Mouse (Mus musculus) B cell, adult 67 days (primary cell): ENCODE results near the gene Wdr45. TPM values are rescaled to one million over a fixed set of nuclear protein-coding genes. Genes with fewer than 3 reads are reported as not detected.

ENCODE experiments used
- total RNA-seq, 2 experiments: library from RNA; stranded (reverse); gene quantifications; 4 replicates each; pipeline ENCODE4 v1.2.4; 2023

Gene Wdr45
- total RNA-seq: 10 to 100 TPM; 70.0 to 71.3 TPM

DNA sequence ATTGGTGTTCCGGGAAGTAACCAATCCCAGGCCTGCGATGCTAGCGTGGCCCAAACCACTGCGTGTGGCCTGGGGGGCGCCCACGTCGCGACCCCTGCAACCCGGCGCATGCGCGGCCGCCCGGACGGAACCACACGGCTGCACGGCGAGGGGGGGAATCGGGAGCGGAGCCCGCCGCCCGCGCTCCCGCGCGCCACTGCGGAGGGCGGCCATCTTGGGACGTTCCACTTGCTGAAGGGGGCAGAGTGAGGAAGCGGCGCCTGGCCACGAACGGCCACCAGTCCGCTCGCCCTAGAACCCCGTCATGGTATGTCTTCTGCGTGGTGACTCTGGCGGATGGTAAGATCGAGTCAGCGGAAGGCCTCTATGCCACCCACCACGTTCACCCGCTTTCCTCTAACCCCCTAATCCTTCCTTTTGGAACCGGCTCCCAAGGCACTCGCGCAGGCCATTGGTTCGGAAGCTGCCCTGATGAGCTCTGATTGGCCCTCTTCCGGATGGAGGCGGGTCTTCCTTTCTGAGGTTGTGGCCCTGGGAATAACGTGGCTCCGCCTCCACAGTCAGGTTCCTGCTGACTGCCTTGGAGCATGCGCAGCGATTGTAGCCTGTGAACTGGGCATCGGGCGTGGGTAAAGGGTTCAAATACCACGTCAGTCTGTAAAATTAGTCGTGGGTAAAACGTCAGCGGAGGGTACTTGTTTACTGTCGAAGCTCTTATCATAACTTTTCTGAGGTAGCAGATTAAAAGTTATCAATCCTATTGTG lies at the start of gene Wdr45:
TSS of gene Wdr45 (plus strand) at position 199 of the 765 bp plus-strand sequence.

DNA sequence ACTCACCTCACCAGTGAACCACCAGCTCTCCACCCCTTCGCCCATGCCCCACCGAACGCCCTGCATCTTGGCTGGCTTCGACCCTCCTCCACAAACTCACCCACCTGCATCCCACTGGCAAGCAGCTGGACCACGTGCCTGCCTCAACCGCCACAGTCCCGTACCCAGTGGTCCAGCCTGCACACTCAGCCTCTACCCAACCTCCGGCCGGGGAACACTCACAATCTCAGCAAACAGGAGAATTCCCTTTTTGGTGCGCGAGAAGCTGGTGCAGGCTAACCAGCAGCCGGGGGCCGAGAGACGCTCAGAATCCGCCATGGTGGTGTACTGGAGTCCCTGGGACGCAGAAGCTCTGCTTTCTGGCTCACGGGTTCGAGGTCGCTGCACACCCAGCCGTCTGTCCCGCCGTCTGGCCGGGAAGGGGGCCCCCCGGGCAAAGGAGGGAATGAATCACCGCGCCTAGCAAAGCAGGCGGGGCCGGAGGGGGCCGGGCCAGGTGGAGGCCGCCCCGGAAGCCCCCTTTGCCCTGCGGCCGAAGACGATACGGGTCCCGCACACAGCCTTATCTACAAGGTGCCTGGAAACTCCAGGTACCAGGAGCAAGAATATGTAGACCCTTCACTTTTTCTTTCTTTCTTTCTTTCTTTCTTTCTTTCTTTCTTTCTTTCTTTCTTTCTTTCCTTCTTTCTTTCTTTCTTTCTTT lies 43.1 kb upstream of the Wdr45 start, which contains the start of gene Plp2:
TSS of gene Plp2 (minus strand) at position 470 of the 703 bp plus-strand sequence.

DNA sequence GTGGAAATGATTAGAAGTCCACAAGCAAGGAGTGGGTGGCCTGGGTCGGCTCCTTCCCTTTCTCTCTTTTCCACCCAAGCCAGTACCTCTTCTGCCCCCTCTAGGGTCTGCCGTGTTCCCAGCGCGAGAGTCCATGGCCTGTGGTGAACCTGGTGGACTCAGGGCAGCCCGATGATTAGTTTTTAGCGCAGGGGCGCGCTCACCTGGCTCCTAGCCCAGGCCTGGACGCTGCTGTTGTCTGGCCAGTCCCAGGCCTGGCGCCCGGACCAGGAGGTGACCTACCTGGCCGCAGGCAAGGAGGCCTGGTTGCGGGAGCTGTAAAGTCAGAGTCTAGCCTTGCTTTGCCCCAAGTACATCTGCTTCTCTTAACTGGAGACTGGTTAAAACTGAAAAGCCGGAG lies 33.3 kb upstream of the Wdr45 start, which contains the start of gene Magix:
TSS of gene Magix (minus strand) at position 388 of the 400 bp plus-strand sequence.

DNA sequence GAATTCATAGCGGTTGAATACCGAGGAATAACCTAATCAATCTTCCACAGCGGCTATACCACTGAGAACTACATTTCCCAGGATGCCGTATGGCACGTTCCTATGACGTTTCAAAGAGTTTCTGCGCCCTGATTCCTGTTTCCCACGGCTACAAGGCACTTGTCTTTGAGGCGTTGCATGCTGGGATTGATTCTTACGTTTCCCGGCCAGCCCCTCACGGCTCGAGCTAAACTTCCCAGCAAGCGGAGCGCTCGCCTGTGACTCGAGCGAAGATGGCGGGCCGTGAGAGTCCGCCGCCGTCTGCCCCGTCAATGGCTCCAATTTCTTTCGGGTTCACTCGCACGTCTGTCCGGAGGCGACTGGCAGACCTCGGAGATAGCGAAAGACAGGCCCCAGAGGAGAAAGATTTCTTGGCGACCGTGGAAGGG lies 17.2 kb upstream of the Wdr45 start, which contains the start of gene Gpkow:
TSS of gene Gpkow (plus strand) at position 178 of the 428 bp plus-strand sequence.

DNA sequence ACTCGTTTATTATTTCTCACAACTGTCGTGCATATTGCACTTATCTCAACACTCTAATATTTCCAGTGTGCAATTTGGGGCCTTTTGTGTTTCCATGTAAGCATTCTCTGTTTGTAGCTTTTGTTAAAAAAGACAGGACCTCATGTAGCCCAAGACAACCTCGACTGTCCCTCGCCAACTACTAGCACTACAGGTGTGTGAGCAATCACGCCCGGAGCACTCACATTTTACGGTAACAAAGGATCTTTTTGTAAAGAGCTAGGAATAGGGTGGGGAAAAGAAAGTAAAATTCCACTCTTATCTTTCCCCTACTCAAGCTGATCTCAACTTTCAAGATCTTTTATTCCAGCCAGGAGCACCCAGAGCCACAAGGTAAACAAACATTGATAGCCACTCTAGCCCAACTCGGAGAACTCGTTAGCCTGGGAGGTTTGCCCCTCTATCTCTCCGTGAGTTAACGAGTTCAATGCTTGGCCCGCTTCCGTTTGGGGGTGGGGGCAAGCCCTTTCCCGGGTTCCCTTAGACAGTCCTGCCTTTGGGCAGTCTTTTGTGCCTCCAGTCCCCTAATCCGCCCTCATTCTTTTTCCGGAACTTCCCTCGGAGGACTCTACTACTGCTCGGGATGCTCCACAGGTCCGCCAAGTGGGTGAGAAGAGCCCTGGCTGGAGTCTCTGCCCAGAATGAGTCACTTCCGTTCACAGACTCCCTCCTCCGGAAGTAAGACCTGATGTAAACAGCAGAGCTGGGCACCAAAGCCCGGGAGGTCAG lies 7.6 kb downstream of the Wdr45 start, which contains the start of gene Gm45208:
TSS of gene Gm45208 (plus strand) at position 732 of the 768 bp plus-strand sequence.

DNA sequence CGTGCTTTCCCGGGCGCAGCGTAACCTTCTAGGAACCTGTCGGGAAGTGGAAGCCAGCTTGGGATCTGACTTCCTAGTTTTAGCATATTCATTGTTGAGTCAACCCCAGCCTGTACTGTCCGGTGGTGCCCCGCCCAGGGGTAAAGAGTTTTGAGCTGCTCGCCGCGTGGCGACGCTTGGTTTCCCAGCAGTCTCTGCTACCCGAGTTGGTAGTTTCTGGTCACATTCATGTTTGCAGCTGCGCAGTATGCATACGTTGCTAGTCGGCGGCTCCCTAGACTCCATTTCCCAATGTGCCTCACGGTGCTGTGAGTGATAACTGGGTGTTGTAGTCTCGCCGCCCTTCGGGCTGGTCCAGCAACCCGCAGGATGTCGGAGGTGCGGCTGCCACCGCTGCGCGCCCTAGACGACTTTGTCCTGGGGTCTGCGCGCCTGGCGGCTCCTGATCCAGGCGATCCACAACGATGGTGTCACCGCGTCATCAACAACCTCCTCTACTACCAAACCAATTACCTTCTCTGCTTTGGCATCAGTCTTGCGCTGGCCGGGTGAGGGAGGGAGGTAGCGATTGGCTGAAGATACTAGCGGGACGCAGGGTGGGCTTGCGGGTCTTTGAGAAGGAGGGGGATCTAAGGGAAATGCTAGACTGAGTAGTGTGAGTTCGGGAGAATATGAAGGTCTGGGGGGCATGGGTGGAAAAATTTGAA lies 14.2 kb downstream of the Wdr45 start, which contains the start of gene Praf2:
TSS of gene Praf2 (plus strand) at position 225 of the 707 bp plus-strand sequence.

DNA sequence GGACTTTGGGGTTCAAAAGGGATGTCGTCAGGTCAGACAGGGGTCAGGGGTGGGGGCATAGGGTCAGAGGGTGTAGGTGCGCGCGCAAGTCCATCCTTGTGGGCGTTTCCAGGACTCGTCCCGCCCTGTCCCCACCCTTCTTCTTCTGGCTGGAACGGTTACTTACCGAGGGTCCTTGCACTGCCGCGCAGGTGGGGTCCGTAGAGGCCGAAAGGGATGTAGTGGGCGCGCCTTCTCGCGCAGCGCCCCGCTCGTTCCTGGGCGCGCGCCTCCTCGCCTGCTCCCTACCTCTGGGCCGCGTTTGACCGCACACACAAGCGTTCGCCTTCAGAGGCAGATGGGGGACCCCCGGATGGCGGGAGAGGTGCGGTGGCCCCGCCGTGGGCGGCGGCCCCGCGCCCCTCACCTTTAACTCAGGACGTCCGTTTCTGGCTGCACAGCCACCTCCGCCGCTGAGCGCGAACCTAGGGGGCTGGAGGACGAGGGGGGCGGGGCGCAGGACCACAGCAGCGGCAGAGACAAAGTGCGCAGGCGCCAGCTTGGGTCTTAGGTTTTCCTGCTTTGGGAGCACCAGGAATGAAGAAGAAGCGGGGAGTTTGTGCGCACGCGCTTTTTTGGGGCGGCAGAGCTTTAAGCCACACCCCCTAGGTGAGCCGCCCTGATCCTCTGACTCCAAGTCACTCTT lies 36.4 kb downstream of the Wdr45 start, which contains the start of gene Ccdc120:
TSS of gene Ccdc120 (minus strand) at position 474 of the 685 bp plus-strand sequence.

DNA sequence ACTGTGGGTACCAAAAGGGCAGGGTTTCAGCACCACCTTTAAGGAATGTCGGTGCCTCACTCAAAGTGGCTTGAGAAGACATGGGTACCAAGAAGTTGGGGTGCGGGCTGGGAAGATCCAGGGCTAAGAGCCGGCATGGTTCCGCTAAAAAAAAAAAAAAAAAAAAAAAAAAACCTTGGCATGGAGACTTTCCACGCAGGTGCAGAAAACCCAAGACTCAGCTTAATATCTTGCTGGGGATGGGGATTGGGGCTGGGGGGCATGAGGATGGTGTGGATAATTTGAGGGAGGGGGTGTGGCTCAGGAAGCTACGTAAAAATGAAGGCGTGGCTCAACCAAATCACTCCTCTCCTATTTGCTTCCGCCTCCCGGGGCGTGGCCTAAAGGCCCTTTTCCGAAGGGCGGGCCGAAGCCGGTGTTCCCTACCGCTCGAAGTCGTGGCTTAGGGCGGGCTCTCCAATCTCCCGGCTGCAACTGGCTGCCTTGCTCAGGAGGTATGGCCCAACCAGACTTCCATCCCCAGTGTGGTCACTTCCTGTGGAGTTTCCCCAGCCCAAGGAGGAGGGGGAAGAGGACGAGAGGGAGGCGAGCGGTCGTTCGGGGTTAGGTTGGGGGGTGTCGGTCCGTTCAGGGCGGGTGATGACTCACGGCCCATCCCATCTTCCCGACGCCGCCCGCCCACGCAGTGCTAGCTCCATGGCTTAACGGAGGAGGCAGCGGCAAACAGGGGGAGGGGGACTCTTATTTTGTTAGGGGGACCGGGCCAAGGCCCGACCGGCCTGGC lies 48.2 kb downstream of the Wdr45 start, which contains the start of gene Tfe3:
TSS of gene Tfe3 (plus strand) at position 424 of the 784 bp plus-strand sequence.

Other genes with a start within 250 kb of the Wdr45 start
- not detected for gene Foxp3, start 140.7 kb upstream of the Wdr45 start, total RNA-seq
- 1 to 10 TPM; 5.3 to 6.6 TPM for gene Ppp1r3f, start 140.1 kb upstream of the Wdr45 start, total RNA-seq
- gene Ccdc22, start 108.8 kb upstream of the Wdr45 start, total RNA-seq: 10 to 100 TPM; 19.4 to 23.0 TPM
- gene Cacna1f, start 107.2 kb upstream of the Wdr45 start, total RNA-seq: not detected
- gene Syp, start 75.9 kb upstream of the Wdr45 start, total RNA-seq: under 1 TPM; 0.55 to 0.56 TPM
- gene Prickle3, start 57.1 kb upstream of the Wdr45 start, total RNA-seq: 10 to 100 TPM; 34.3 to 35.7 TPM
- 100 to 1,000 TPM; 105 to 109 TPM for gene Plp2, start 42.9 kb upstream of the Wdr45 start, total RNA-seq
- not detected for gene Magix, start 33.1 kb upstream of the Wdr45 start, total RNA-seq
- gene Gpkow, start 17.2 kb upstream of the Wdr45 start, total RNA-seq: 10 to 100 TPM; 52.4 to 61.9 TPM
- gene Gm45208, start 7.9 kb downstream of the Wdr45 start, total RNA-seq: not detected
- gene Praf2, start 14.1 kb downstream of the Wdr45 start, total RNA-seq: 10 to 100 TPM; 13.6 to 14.4 TPM
- not detected for gene Ccdc120, start 36.6 kb downstream of the Wdr45 start, total RNA-seq
- gene Tfe3, start 48.2 kb downstream of the Wdr45 start, total RNA-seq: 10 to 100 TPM; 27.3 to 33.5 TPM
- gene Gripap1, start 75.4 kb downstream of the Wdr45 start, total RNA-seq: 100 to 1,000 TPM; 274 to 300 TPM
- gene Kcnd1, start 108.0 kb downstream of the Wdr45 start, total RNA-seq: 1 to 10 TPM in 1 of 2 experiments, under 1 TPM in 1; 0.59 to 2.3 TPM
- 100 to 1,000 TPM; 180 to 210 TPM for gene Otud5, start 127.0 kb downstream of the Wdr45 start, total RNA-seq
- gene Pim2, start 163.9 kb downstream of the Wdr45 start, total RNA-seq: 10 to 100 TPM; 35.7 to 59.2 TPM
- 10 to 100 TPM; 30.9 to 34.8 TPM for gene Slc35a2, start 169.7 kb downstream of the Wdr45 start, total RNA-seq
- 100 to 1,000 TPM; 121 to 128 TPM for gene Pqbp1, start 184.9 kb downstream of the Wdr45 start, total RNA-seq
- gene Timm17b, start 185.0 kb downstream of the Wdr45 start, total RNA-seq: 10 to 100 TPM; 59.7 to 62.1 TPM
- not detected for gene Gm10491, start 193.5 kb downstream of the Wdr45 start, total RNA-seq
- not detected for gene Gm10490, start 195.2 kb downstream of the Wdr45 start, total RNA-seq
- not detected for gene Pcsk1n, start 205.5 kb downstream of the Wdr45 start, total RNA-seq
- gene Eras, start 214.3 kb downstream of the Wdr45 start, total RNA-seq: not detected
- 10 to 100 TPM; 21.5 to 23.6 TPM for gene Hdac6, start 233.6 kb downstream of the Wdr45 start, total RNA-seq